Mouse (Mus musculus) heart, postnatal 0 days (tissue): Measurements from ENCODE around the gene Nfe2l3.

Experiments
- CTCF ChIP-seq: IDR thresholded peaks from 2 replicates; pipeline ENCODE4 v1.5.1; 2016; ENCODE audit warnings: antibody characterized with exemption, control low read depth, low read depth
- EP300 ChIP-seq: IDR thresholded peaks from 2 replicates; pipeline ENCODE4 v1.6.1; 2016; ENCODE audit warnings: antibody characterized with exemption, low read depth

DNA sequence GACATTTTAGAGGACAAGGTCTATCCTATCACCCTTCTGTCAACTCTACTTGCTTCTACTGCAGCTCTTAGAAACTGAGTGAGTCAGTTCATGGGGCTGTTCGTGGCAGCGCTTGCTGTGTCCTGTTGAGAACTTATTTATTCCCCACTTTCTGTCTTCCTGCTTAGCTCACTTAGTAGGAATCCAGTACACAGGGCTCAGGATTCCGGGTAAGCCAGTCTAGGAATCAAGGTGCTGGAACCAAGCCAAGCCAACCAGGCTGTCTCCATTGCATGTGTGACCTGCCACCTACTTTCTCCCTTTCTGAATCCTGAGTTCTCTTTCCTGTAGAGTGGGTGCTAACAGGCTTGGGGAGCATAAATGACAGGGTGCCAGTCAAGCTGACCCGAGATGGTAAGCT, 5.2 kb downstream of the Nfe2l3 start:
- TF ChIP-seq CTCF (no peak), EP300 (no peak)
